Mouse (Mus musculus) neural tube, embryonic 10.5 days (tissue): ENCODE data around the gene C1qtnf9.
A peak's percentile ranks its signal among the peaks of the same experiment; 100 is the strongest.

Source experiments
- DNase-seq: peaks from one replicate; pipeline ENCODE4 v3.0.0-alpha.2; 2017; ENCODE audit warnings: low spot score; ENCODE audit errors: extremely low spot score

The C1qtnf9 gene

GRCm38 (mm10) chr14:60784427-60785315 is 16.7 kb downstream of the C1qtnf9 start, which contains the start of gene Mipep:
Gene Mipep, plus strand, starts transcription at chr14:60784573.
- DNase-seq: peak; percentile 90

GRCm38 (mm10) chr14:60790103-60790502 is 22.2 kb downstream of the C1qtnf9 start:
- peak; percentile 41 for DNase-seq

DNA sequence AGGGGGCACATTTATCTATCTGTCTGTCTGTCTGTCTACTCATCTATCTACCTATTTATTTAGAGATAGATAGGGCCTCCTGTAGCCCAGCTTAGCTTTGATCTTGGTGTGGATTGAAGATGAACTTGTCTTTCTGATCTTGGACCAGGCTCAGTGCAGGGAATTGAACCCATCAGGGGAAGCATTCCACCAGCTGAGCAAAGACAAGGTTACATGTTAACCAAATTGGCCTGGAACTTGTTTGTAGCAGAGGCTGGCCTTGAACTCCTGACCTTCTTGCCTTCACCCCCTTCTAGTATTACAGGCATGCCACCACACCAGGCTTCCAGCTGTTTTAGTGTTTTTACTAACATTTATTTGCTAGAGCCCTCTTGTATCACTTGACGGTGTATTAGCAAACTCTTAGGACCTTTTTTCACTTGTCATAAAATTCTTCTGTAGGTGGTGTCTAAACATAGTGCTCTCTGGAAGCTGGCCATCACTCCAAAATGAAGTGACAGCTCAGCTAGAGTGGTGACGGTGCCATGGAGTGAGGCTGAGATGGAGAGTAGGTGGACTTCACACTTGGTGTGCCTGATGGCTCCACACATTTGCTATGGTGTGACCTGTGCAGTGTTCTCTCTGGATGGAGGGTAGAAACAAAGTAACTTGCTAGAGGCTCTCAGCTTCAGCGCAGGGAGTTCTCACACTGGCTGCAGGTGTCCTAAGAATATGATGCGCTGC is 28.8 kb downstream of the C1qtnf9 start:
- no peak for DNase-seq

- no peak for DNase-seq
Observed at GRCm38 (mm10) chr14:60797596-60797995, 29.7 kb downstream of the C1qtnf9 start.

- no peak for DNase-seq
Observed at GRCm38 (mm10) chr14:60798721-60799120, 30.8 kb downstream of the C1qtnf9 start.

GRCm38 (mm10) chr14:60799762-60800728 is 32.1 kb downstream of the C1qtnf9 start:
- DNase-seq: no peak

DNA sequence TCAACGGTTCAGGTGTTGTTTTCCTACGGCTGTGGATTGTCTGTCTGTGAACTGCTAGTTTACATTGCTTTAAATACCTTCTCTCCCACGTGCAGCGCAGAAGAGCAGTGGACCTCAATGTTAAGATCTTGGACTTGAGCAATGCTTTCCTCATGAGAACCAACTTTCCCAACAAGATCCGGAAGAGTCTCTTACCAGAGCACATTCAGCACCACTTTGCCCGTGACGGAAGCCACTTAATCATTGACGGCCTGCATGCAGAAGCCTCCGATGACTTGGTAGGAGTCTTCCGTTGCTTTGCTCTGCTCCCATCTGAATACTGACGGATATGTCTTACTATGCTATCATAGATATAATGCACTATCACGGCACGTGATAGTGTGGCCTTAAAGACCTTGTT is 34.1 kb downstream of the C1qtnf9 start:
- DNase-seq: no peak

- no peak for DNase-seq
Observed at GRCm38 (mm10) chr14:60804978-60805377, 37.0 kb downstream of the C1qtnf9 start.

- no peak for DNase-seq
Observed at GRCm38 (mm10) chr14:60805871-60806270, 37.9 kb downstream of the C1qtnf9 start.

DNA sequence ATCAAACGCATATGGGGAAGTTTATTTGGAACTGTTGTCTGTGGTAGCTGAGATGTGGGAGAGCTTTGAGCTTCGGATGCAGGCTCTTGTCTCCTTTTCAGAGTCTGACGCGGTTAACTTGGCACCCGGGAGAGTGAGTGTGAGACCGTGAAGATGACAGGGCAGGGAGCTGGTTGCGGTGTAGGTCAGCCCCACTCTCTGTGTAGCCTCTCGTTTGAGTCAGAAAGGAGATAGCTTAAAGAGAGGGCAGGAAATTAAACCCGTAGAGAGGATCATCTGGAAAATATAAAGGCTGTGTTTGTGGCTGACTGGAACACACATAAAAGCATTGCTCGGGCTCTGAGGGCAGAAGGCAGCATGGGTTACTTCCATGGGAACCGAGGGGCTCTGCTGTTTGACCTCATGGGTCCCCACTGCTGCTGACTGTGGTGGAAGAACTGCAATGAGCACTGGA is 39.0 kb downstream of the C1qtnf9 start:
- peak; percentile 26 for DNase-seq

DNA sequence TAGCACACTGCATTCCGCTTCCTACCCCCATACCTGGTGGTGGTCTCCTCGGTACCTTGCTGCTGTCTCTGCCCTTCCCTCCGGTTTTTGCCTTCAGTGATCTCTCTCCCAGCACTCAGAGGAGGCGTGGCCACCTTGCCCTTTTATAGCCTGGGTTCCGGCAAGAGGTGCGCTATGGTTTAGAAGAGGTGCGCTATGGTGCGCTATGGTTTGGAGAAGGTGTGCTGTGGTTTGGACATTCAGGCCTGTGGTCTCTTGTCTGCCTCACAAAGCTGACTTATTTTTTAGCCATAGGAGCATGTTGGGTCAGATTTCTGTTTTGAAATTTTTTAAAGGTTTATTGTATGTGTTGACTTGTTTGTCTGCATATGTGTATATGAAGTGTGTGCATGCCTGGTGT is 41.9 kb downstream of the C1qtnf9 start:
- DNase-seq: no peak

DNA sequence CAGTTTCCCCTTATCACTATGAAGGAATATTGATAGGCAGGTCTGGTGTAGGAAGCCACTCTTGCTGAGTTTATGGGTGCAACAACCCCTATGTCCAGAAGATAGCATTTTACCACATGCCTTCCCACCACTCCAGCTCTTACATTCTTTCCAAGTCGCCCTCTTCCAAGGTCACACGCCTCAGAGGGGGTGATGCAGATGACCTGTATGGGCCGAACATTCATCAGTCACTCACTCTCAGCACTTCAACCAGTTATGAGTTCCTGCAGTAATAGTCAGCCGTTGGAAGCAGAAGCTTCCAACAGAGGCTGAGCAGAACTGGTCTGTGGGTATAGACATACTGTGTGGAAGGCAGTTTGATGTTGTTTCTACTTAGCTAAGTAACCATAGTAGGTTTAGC is 43.6 kb downstream of the C1qtnf9 start:
- no peak for DNase-seq

DNA sequence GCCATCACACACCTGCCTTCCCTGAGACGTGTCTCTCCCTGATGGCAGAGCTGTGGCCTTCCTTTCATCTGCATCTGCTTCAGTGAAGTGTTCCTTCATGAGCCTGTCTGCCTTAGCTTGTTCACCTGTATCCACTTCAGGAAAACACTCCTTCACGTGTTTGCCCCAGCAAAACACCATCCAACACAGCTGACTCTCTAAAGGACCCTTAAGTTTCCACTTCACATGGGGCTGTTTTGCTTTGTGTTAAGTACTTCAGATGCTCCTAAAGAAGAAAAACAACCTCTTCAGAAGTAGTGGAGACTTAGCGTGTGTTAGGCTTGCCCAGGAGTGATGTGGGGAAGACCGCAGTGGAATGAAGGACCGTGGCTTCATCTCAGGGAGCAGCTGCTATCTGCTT is 47.2 kb downstream of the C1qtnf9 start:
- no peak for DNase-seq

DNA sequence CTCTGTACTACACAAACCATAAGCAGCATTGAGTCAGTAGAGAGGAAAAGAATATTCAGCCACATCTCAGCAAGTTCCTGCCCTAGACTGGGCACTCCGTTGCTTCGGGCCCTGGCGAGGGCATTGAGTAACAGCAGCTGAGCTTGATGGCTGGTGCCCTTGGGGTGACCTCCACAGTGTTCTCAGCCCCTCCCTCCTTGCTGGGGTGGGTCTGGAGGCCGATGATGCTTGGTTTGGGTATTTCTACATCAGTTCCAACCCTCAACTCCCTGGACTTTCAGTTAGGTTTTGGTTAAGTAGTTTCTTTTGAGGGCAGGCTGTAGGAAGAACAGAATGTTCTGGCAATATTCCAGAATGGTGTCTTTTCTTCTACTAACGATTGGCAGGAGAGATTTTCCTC is 50.1 kb downstream of the C1qtnf9 start:
- no peak for DNase-seq

DNA sequence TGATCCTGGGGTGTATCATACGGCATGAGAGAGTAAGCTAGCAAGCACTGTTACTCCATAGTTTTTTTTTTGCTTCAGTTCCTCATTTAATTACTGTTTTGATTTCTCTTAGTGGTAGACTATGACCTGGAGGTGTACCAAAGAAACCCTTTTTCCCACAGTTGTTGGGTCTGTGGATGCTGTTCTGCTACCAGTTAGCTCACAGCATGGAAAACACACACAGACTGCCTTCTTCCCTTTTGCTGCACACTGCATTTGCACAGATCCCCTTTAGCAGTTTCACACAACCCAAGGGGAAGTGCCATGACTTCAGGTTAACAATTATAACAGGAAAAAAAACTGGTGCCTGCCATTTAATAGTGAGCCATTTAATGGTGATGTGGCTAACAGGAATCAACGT is 62.2 kb downstream of the C1qtnf9 start:
- DNase-seq: no peak
